Mouse (Mus musculus) neural tube, embryonic 15.5 days (tissue): ENCODE measurements around the gene Gm48552. TPM values are rescaled to one million over a fixed set of nuclear protein-coding genes. Genes with fewer than 3 reads are reported as not detected.

Source experiments
- ATAC-seq: fragments of 200-750 bp; cut with Nextera tagmentation; 2 replicates; pipeline ENCODE4 v1.8.0; 2017; ENCODE audit warnings: mild to moderate bottlenecking, moderate TSS enrichment, moderate library complexity; ENCODE audit not compliant: low FRiP score
- H3K27ac ChIP-seq: fragments of 300-500 bp; sonication (generic); replicated peaks from 2 replicates; pipeline ENCODE4 v1.5.1; 2015; ENCODE audit warnings: mild to moderate bottlenecking, inconsistent platforms
- H3K27me3 ChIP-seq: fragments of 300-500 bp; sonication (generic); replicated peaks from 2 replicates; pipeline ENCODE4 v1.6.1; 2015; ENCODE audit warnings: inconsistent platforms
- H3K36me3 ChIP-seq: fragments of 300-500 bp; sonication (generic); 2 replicates; pipeline ENCODE4 v1.6.1; 2015; ENCODE audit warnings: inconsistent platforms
- H3K4me1 ChIP-seq: fragments of 300-500 bp; sonication (generic); 2 replicates; pipeline ENCODE4 v1.6.1; 2015; ENCODE audit warnings: inconsistent platforms
- H3K4me2 ChIP-seq: fragments of 300-500 bp; sonication (generic); 2 replicates; pipeline ENCODE4 v1.6.1; 2015; ENCODE audit warnings: inconsistent platforms, mild to moderate bottlenecking, moderate library complexity
- H3K4me3 ChIP-seq: fragments of 300-500 bp; sonication (generic); replicated peaks from 2 replicates; pipeline ENCODE4 v1.5.1; 2015; ENCODE audit warnings: mild to moderate bottlenecking, inconsistent platforms
- H3K9ac ChIP-seq: fragments of 300-500 bp; sonication (generic); replicated peaks from 2 replicates; pipeline ENCODE4 v1.6.1; 2015; ENCODE audit warnings: mild to moderate bottlenecking, inconsistent platforms
- H3K9me3 ChIP-seq: fragments of 300-500 bp; sonication (generic); replicated peaks from 2 replicates; pipeline ENCODE4 v1.6.1; 2016; ENCODE audit warnings: inconsistent platforms
- WGBS: fragments of 180-500 bp; shearing (Covaris S2); methylation state at CpG from one replicate; pipeline ENCODE4 v1.1.7; 2015; ENCODE audit warnings: mixed read lengths; 5-methylcytosine and 5-hydroxymethylcytosine counted together
- polyA plus RNA-seq: library from polyadenylated mRNA; unstranded; fragments of >200 nt; fragmentation: Nextera tagmentation; extraction: Ambion mirVana; gene quantifications from 2 replicates; pipeline ENCODE4 v1.2.1, GENCODE M21; 2015

Gm48552 gene
- polyA plus RNA-seq, 1 experiment from 2014 or later = 3.4 TPM

DNA sequence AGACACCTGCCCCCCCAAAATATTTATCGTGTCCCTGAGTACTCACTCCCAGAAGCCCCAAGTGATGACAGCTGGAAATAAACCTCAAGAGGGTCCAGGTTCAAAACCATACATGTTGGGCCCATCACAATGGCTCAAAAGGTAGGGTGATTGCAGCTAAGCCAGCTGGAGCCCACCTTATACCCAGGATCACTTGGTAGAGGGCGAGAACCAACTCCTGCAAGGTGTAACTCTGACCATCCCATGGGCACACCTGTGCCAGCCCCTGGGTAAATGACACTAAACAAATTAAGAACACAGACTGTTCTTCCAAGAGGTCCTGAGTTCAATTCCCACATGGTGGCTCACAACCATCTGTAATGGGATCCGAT lies 9.6 kb upstream of the Gm48552 start:
- H3K9ac ChIP-seq = peak overlapping the region; percentile 36
- H3K27ac ChIP-seq = peak overlapping the region; percentile 86
- WGBS = 59% methylated on average over 3 of the region's 3 CpGs
- ATAC-seq = no peak
- peaks cover 35% of the 10 kb centered on the region for H3K4me1 ChIP-seq
- H3K4me2 ChIP-seq = peak overlapping the region; percentile 86
- peaks cover 7% of the 10 kb centered on the region; the same call in 1 of the 2 replicates for H3K36me3 ChIP-seq
- no peaks in the 10 kb centered on the region for H3K27me3 ChIP-seq
- H3K9me3 ChIP-seq = no peaks in the 10 kb centered on the region
- peak overlapping the region; percentile 82 for H3K4me3 ChIP-seq

DNA sequence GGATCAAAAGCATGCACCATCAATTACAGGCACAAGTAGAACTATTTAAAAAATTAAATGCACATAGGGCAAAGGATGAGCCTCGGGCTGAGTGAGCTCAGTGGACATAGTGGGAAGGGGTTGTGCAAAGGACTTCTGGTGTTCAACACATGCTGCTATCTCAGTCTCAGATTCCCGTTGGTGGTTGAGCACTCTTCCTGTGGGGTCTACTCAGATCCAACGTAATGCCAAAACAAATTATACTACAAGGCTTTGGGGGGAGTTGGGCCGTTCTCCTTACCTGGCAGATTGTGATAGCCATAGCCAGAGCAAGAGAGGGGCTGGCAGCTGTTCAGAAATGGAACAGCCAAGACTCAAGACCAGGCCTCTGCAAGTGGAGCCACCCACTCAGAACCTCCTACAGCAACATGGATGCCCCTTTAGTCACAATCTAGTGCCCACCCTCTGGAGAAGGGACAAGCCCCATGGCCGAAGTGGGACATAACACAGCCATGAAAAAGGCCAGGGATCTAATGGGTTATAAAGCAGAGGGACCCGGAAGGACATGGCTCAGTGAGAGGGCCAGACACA lies 8.9 kb upstream of the Gm48552 start:
- H3K4me3 ChIP-seq = no peak overlapping the region
- 0 out of 2 replicates have a peak, but pooled peaks cover 4% of the 10 kb centered on the region for H3K36me3 ChIP-seq
- ATAC-seq = no peak
- H3K27me3 ChIP-seq = no peaks in the 10 kb centered on the region
- no peaks in the 10 kb centered on the region for H3K9me3 ChIP-seq
- peaks cover 36% of the 10 kb centered on the region for H3K4me1 ChIP-seq
- no peak overlapping the region for H3K9ac ChIP-seq
- H3K4me2 ChIP-seq = no peak overlapping the region
- 91% methylated on average over 6 of the region's 6 CpGs for WGBS
- no peak overlapping the region for H3K27ac ChIP-seq

DNA sequence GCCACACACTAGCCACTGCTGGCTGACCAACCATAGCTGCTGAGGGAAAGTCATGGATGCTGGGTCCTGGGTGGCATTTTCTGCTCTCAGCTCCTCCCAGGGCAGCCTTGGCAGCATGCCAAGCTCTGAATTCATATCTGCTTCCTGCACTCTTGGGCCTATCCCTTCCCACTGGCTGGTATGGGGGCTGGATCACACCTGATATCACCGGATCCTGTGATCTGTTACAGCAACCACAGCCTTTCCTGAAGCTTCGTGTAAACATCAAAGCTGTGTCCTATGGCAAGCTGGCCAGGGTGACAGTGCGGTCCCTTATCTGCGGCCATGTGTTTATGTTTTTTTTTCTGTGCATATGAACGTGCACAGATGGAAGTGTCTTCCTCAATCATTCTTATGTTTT lies 6.8 kb upstream of the Gm48552 start:
- no peak for ATAC-seq
- Histone ChIP-seq H3K27ac (no peak overlapping the region), H3K4me2 (no peak overlapping the region), H3K9me3 (no peaks in the 10 kb centered on the region), H3K27me3 (no peaks in the 10 kb centered on the region), H3K4me1 (peaks cover 31% of the 10 kb centered on the region), H3K9ac (no peak overlapping the region), H3K4me3 (no peak overlapping the region), H3K36me3 (peaks cover 12% of the 10 kb centered on the region)
- 89% methylated on average over 5 of the region's 5 CpGs for WGBS

DNA sequence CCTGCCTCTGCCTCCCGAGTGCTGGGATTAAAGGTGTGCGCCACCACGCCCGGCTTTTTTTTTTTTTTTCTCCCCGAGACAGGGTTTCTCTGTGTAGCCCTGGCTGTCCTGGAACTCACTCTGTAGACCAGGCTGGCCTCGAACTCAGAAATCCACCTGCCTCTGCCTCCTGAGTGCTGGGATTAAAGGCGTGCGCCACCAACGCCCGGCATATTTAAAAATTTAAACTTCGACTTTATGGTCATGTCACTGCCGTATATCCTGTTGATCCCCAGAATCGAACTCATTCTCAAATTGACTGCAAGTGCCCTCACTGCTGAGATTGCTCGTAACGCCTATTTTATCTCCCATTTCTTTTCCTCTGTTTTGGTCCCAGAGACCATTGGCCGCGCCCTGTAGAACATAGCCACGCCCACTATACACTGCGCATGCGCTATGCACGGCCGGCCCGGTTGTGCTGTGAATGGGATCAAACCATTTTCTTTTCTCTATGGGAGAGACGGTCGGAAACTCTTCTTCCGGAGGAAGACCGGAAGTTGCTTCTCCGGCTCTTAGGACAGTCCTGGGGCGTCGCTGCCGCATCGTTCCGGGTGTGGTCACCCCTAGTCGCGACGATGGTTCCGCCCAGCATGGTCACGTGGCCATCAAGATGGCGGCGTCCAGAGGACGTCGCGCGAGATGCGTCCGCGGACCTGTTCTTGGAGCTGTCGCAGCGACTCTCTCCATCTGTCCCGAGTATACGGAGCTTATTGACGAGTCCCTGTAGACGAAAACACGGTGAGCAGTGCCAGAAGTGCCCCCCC lies 4.8 kb upstream of the Gm48552 start, which contains the start of the genes Dohh and Gm48551:
TSS of gene Dohh (plus strand) at position 627 of the 803 bp plus-strand sequence.
TSS of gene Gm48551 (plus strand) at position 665 of the 803 bp plus-strand sequence.
- Histone ChIP-seq H3K36me3 (peaks cover 29% of the 10 kb centered on the region), H3K4me3 (peak within 1 kb of the TSS; percentile 96), H3K27ac (peak within 1 kb of the TSS; percentile 86), H3K9ac (peak within 1 kb of the TSS; percentile 79), H3K4me2 (peak within 1 kb of the TSS; percentile 97), H3K27me3 (no peaks in the 10 kb centered on the region), H3K4me1 (peaks cover 22% of the 10 kb centered on the region), H3K9me3 (no peaks in the 10 kb centered on the region)
- ATAC-seq = peak; percentile 92
- 8% methylated on average over 54 of the region's 54 CpGs for WGBS

DNA sequence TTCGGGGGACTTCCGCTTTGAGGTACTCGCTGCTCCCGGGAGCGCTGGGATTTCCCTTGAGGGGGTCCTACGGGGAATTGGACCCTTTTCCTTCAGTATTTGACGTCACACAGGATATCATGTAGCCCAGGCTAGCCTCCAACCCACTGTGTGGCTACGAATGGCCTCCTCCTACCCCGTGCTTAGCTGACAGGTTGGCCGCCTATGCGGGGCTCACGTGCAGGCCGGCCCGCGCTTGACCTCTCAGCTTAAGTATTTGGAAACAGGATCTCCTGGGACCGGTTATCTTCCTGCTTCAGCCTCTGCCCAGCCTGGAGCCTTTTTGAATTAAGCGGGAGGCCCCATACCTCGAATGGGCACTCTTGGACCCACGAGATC lies 4.2 kb upstream of the Gm48552 start:
- peaks cover 29% of the 10 kb centered on the region for H3K36me3 ChIP-seq
- 0% methylated on average over 19 of the region's 19 CpGs for WGBS
- H3K4me3 ChIP-seq = peak overlapping the region; percentile 96
- ATAC-seq = peak; percentile 25
- peak overlapping the region; percentile 97 for H3K4me2 ChIP-seq
- H3K9ac ChIP-seq = peak overlapping the region; percentile 79
- H3K27ac ChIP-seq = peak overlapping the region; percentile 86
- peaks cover 23% of the 10 kb centered on the region for H3K4me1 ChIP-seq
- H3K27me3 ChIP-seq = no peaks in the 10 kb centered on the region
- no peaks in the 10 kb centered on the region for H3K9me3 ChIP-seq

DNA sequence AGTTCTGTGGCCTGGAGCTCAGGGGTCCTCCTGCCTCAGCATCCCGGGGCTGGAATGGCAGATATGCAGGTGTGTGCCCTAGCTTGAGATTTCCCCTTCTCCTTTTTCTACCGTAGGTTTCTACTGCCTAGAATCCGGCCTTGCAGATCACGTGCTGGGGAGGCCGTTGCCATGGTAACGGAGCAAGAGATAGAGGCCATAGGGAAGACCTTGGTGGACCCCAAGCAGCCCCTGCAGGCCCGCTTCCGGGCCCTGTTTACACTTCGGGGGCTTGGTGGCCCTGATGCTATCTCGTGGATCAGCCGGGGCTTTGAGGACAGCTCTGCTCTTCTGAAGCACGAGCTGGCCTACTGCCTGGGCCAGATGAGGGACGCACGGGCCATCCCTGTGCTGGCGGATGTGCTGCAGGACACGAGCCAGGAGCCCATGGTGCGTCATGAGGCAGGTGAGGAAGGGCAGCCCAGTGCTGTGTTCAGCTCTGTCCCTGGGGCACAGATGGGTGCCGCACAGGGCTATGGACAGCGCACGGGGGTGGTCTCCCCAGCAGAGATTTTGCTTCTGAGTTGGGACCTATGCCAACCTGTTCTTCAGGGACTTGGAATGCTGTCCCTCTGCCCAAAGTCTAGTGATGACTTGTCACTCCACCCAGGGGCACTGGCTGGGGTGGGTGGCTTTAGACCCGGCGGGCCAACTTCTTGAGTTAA lies 3.0 kb upstream of the Gm48552 start:
- Histone ChIP-seq H3K4me2 (peak overlapping the region; percentile 97), H3K4me1 (peaks cover 34% of the 10 kb centered on the region), H3K4me3 (peak overlapping the region; percentile 96), H3K27ac (no peak overlapping the region), H3K9me3 (no peaks in the 10 kb centered on the region), H3K27me3 (no peaks in the 10 kb centered on the region), H3K9ac (peak overlapping the region; percentile 79), H3K36me3 (peaks cover 29% of the 10 kb centered on the region)
- 82% methylated on average over 22 of the region's 22 CpGs for WGBS
- ATAC-seq = no peak

DNA sequence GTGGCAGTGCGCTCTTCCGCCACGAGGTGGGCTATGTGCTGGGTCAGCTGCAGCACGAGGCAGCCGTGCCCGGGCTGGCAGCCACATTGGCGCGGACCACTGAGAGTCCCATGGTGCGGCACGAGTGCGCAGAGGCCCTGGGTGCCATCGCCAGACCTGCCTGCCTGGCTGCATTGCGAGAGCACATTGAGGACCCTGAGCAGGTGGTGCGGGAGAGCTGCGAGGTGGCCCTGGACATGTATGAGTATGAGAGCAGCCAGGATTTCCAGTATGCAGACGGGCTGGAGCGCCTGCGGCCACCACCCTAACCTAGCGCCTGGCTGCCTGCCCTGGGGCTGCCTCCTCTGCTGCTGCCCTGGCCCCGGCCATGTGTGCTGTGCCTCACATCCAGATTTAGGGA lies 1.1 kb upstream of the Gm48552 start:
- no peaks in the 10 kb centered on the region for H3K9me3 ChIP-seq

DNA sequence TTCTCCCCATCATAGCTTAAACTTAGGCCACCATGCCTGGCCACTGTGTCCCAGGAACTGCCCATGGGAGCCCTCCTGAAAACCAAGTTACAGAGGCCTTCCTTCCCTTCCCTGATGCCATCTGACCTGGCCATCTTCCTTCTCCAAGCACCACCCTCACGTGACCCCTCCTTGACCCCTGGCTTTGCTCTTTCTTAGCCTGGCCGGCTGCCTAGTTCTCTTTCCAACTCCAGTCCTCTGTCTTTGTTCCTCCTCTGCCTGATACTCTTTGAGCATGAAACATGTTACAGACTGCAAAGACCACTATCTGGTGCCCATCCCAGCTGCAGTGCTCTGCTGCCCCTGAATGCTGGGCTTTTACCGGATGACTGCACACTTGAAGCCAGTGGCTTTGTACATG lies 568 bp downstream of the Gm48552 start:
- no peak overlapping the region for H3K4me3 ChIP-seq
- H3K9me3 ChIP-seq = no peaks in the 10 kb centered on the region
- H3K9ac ChIP-seq = 0 out of 2 replicates have a peak overlapping the region, but pooled peaks have one; percentile 0
- peaks cover 48% of the 10 kb centered on the region for H3K4me1 ChIP-seq
- H3K4me2 ChIP-seq = no peak overlapping the region
- 49% methylated on average over 3 of the region's 3 CpGs for WGBS
- no peaks in the 10 kb centered on the region for H3K27me3 ChIP-seq
- ATAC-seq = no peak
- H3K27ac ChIP-seq = peak overlapping the region; percentile 3; the same call in 1 of the 2 replicates
- peaks cover 35% of the 10 kb centered on the region for H3K36me3 ChIP-seq

More for the DNA sequence above, 1.1 kb upstream of the Gm48552 start:
- WGBS = 95% methylated on average over 20 of the region's 20 CpGs
- no peak overlapping the region for H3K4me3 ChIP-seq
- peaks cover 35% of the 10 kb centered on the region for H3K36me3 ChIP-seq
- H3K4me1 ChIP-seq = peaks cover 34% of the 10 kb centered on the region
- H3K27ac ChIP-seq = no peak overlapping the region
- no peak for ATAC-seq
- H3K9ac ChIP-seq = no peak overlapping the region
- no peaks in the 10 kb centered on the region for H3K27me3 ChIP-seq
- no peak overlapping the region for H3K4me2 ChIP-seq

DNA sequence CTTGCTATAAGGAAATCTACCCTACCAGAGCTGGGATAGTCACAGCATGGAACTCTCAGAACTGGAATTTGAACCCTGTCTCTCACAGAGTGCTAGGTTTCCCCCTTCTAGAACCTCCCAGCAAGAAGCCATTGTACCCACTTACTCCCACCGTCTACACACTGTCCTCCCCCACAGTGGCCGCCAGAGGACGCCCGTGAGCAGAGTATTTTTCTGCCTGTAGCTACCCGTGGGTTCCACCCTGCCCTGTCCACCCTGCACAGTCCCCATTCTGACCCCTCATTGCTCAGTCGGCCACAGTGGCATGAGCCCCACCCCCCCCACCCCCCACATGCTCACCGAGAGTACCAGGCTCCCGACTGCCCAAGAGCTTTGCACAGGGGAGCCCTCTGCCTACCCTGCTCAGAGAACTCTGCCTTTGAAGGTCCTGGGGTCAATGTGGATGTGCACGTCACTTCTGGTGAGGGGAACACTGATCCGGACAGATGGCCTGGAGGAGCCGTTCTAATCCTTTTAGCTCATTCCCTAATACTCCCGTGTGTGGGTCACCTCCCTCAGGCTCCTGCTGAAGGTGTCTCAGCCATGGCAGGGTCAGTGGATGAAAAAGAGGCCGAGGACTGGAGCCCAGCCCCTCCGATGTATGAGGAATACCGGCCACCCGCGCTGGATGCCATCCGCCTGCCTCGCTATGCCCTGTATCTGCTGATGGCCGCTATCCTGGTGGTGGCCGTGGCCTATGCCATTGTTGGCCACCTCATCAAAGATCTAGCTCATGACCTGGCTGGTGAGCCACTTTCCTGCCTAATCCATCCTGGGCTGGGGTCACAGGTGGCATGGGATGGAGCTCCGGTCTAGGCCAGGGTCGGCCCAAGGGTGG lies 1.2 kb downstream of the Gm48552 start:
- 64% methylated on average over 23 of the region's 23 CpGs for WGBS
- Histone ChIP-seq H3K4me3 (no peak overlapping the region), H3K4me1 (peaks cover 43% of the 10 kb centered on the region), H3K9ac (peak overlapping the region; percentile 0; the same call in 1 of the 2 replicates), H3K27me3 (no peaks in the 10 kb centered on the region), H3K9me3 (no peaks in the 10 kb centered on the region), H3K27ac (peak overlapping the region; percentile 3; the same call in 1 of the 2 replicates), H3K36me3 (peaks cover 35% of the 10 kb centered on the region), H3K4me2 (no peak overlapping the region)
- ATAC-seq = peak; percentile 26; the same call in 1 of the 2 replicates

DNA sequence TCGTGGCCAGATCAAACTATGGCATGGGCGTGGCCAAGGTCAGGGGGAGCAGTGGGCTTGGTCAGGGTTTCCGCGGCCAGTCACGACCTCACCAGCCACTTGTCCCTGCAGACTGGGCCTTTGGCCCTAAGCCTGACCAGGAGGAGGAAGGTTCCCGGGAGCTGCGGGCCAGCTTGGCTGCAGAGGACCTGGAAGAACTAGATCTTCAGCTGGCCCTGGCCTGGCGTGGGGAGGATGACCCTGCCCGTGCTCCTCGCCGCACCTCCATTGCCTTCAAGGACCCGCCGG lies 1.8 kb downstream of the Gm48552 start:
- no peak overlapping the region for H3K27ac ChIP-seq
- H3K4me2 ChIP-seq = no peak overlapping the region
- H3K27me3 ChIP-seq = no peaks in the 10 kb centered on the region
- ATAC-seq = no peak
- H3K4me3 ChIP-seq = no peak overlapping the region
- H3K9me3 ChIP-seq = no peaks in the 10 kb centered on the region
- 92% methylated on average over 13 of the region's 13 CpGs for WGBS
- H3K36me3 ChIP-seq = peaks cover 35% of the 10 kb centered on the region
- 0 out of 2 replicates have a peak overlapping the region, but pooled peaks have one; percentile 0 for H3K9ac ChIP-seq
- H3K4me1 ChIP-seq = peaks cover 38% of the 10 kb centered on the region

DNA sequence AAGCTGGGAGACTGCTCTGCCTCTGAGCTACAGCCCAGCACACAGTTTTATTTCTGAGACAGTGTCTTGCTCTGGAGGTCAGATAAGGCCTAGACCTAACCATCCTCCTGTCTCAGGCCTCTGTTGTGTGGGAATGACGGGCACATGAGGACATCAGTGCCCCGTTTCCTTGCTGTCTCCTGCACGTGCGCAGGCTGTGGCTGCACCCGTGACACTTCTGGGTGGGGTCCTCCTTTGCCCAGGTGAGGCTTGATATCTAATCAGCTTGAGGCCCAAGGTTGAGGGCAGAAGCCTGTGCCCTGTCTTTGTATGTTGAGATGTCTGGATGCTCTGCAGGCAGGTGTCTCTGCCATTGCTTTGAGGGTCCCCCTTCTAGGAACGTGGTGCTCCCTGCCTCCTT lies 3.5 kb downstream of the Gm48552 start:
- ATAC-seq = no peak
- no peak overlapping the region for H3K4me3 ChIP-seq
- H3K4me2 ChIP-seq = no peak overlapping the region
- no peak overlapping the region for H3K9ac ChIP-seq
- no peak overlapping the region for H3K27ac ChIP-seq
- H3K4me1 ChIP-seq = peaks cover 38% of the 10 kb centered on the region
- H3K36me3 ChIP-seq = peaks cover 21% of the 10 kb centered on the region
- H3K27me3 ChIP-seq = no peaks in the 10 kb centered on the region
- no peaks in the 10 kb centered on the region for H3K9me3 ChIP-seq
- 89% methylated on average over 6 of the region's 6 CpGs for WGBS
